Mouse (Mus musculus) liver, adult 2 months (tissue): ENCODE results near the gene Uqcc2. TPM values are rescaled to one million over a fixed set of nuclear protein-coding genes. Genes with fewer than 3 reads are reported as not detected.

ENCODE experiments used
- DNase-seq: peaks from one replicate; pipeline ENCODE4 v3.0.0-alpha.2; 2011; ENCODE audit warnings: low read depth, low spot score; ENCODE audit errors: extremely low read depth
- H3K27ac ChIP-seq: fragments of 200-500 bp; replicated peaks from 2 replicates; pipeline ENCODE4 v1.5.1; 2012; ENCODE audit warnings: low read depth, mild to moderate bottlenecking, control low read depth, inconsistent platforms, low read length; ENCODE audit not compliant: insufficient read depth
- H3K27me3 ChIP-seq: fragments of 200-500 bp; 2 replicates; pipeline ENCODE4 v1.6.1; 2012; ENCODE audit warnings: mild to moderate bottlenecking, moderate library complexity, low read length, inconsistent platforms; ENCODE audit not compliant: control insufficient read depth, insufficient read depth
- H3K36me3 ChIP-seq: fragments of 200-500 bp; 2 replicates; pipeline ENCODE4 v1.6.1; 2012; ENCODE audit warnings: low read length, inconsistent platforms; ENCODE audit not compliant: control insufficient read depth, insufficient read depth
- H3K4me1 ChIP-seq: fragments of 200-500 bp; 2 replicates; pipeline ENCODE4 v1.6.1; 2011; ENCODE audit warnings: low read length; ENCODE audit not compliant: control insufficient read depth, insufficient read depth
- H3K4me3 ChIP-seq: fragments of 200-500 bp; 2 replicates; pipeline ENCODE4 v1.5.1; 2011; ENCODE audit warnings: low read depth, mild to moderate bottlenecking, control low read depth, low read length, moderate library complexity; ENCODE audit not compliant: insufficient read depth
- H3K79me2 ChIP-seq: fragments of 200-500 bp; 2 replicates; pipeline ENCODE4 v1.6.1; 2012; ENCODE audit warnings: inconsistent platforms, mild to moderate bottlenecking, low read length, moderate library complexity; ENCODE audit not compliant: control insufficient read depth, insufficient read depth
- H3K9ac ChIP-seq: fragments of 200-500 bp; 2 replicates; pipeline ENCODE4 v1.6.1; 2012; ENCODE audit warnings: low read depth, mild to moderate bottlenecking, control low read depth, inconsistent platforms, low read length
- CTCF ChIP-seq: fragments of 200-500 bp; IDR thresholded peaks from 2 replicates; pipeline ENCODE4 v1.5.1; 2011; ENCODE audit warnings: low read depth, low read length, control low read depth
- POLR2A ChIP-seq: fragments of 200-500 bp; IDR thresholded peaks from 2 replicates; pipeline ENCODE4 v1.6.1; 2011; ENCODE audit warnings: low read length, control low read depth; ENCODE audit not compliant: insufficient read depth; ENCODE audit errors: extremely low read depth
- WGBS: fragments of 180-500 bp; shearing (Covaris S2); methylation state at CpG from one replicate; pipeline ENCODE4 v1.1.7; 2018; 5-methylcytosine and 5-hydroxymethylcytosine counted together
- polyA plus RNA-seq: library from polyadenylated mRNA; depleted of rRNA; stranded (reverse); fragments of >200 nt; gene quantifications from 2 replicates; pipeline ENCODE4 v1.2.3, GENCODE M21; 2012; rRNA removed
- total RNA-seq: library from RNA; depleted of rRNA; stranded (reverse); fragments of >200 nt; gene quantifications from 2 replicates; pipeline ENCODE4 v1.2.3, GENCODE M21; 2014; rRNA removed

Uqcc2 gene
- 115 and 135 TPM in 2 replicates for total RNA-seq
- polyA plus RNA-seq = 78.9 and 101 TPM in 2 replicates

DNA sequence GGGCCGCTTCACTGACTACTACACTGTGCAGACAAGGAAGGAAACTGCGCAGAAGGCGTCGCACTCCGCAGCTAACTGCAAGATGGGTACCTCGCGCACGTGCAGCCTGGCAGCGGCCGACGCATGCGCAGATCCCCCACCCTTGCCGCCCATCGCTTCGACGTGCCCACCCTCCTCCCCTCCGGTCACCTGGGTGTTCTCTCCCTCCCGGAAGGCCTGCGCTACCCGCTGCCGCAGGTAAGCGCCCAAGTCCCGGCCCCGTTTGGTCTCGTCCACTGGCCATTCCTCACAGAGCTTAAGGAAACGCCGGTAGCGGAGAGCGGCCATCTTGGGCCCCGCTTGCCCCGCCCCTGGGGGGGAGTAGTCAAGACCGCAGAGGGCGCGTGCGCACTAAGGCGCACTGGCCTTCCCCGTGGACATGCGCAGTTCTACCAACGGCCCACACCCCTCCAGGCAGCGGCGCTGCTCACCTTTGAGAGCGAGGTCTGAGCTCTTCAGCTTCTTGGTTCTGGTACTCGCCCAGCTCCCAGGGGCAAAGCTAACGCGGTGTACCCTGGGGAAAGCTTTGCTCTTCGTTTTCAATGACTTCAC is at the start of gene Uqcc2:
Uqcc2 (minus strand) TSS at position 366 of the 591 bp plus-strand sequence.
- Histone ChIP-seq H3K9ac (peak within 1 kb of the TSS; percentile 88), H3K79me2 (peaks cover 15% of the 10 kb centered on the region), H3K36me3 (no peaks in the 10 kb centered on the region), H3K4me1 (peaks cover 6% of the 10 kb centered on the region), H3K27me3 (no peaks in the 10 kb centered on the region), H3K4me3 (peak within 1 kb of the TSS; percentile 91), H3K27ac (peak within 1 kb of the TSS; percentile 64)
- WGBS = under 1% methylated on average over 46 of the region's 46 CpGs
- peak; percentile 75 for TF ChIP-seq CTCF
- TF ChIP-seq POLR2A = peak; percentile 47; the same call in 1 of the 2 replicates
- DNase-seq = peak; percentile 82

DNA sequence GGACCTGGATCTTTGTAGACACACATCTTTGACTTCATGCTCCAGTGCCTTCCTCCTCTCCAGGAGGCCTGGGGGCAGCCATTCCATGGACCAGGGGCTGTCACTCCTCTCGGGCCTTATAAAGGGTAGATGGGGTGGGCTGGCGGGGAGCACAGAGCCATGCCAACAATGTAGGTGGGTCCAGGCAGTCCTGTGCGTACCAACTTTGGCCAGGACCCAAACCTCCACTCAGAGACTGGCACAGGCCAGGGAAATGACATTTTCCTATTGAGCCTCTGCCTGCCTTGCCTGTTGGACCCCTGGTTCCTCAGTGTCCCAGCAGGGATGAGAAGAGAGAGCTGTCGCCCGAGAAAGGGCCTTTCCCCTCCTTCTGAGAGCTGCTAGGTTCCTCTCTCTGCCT is 48.7 kb upstream of the Uqcc2 start:
- Histone ChIP-seq H3K9ac (no peak overlapping the region), H3K4me1 (no peaks in the 10 kb centered on the region), H3K27me3 (no peaks in the 10 kb centered on the region), H3K79me2 (no peaks in the 10 kb centered on the region), H3K36me3 (no peaks in the 10 kb centered on the region), H3K27ac (no peak overlapping the region), H3K4me3 (no peak overlapping the region)
- 79% methylated on average over 5 of the region's 5 CpGs for WGBS
- DNase-seq = no peak
- no peak for TF ChIP-seq CTCF
- TF ChIP-seq POLR2A = no peak

- 43% methylated on average over 3 of the region's 3 CpGs for WGBS
- no peak overlapping the region for H3K4me3 ChIP-seq
- no peaks in the 10 kb centered on the region for H3K36me3 ChIP-seq
- no peak overlapping the region for H3K27ac ChIP-seq
- H3K27me3 ChIP-seq = no peaks in the 10 kb centered on the region
- TF ChIP-seq POLR2A (no peak), CTCF (peak; percentile 38; the same call in 1 of the 2 replicates)
- no peaks in the 10 kb centered on the region for H3K4me1 ChIP-seq
- no peak overlapping the region for H3K9ac ChIP-seq
- no peaks in the 10 kb centered on the region for H3K79me2 ChIP-seq
- DNase-seq = no peak
These were observed 48.0 kb upstream of the Uqcc2 start for GRCm38 (mm10) chr17:27181666-27182065.

- WGBS = 73% methylated on average over 12 of the region's 12 CpGs
- no peaks in the 10 kb centered on the region for H3K27me3 ChIP-seq
- H3K36me3 ChIP-seq = no peaks in the 10 kb centered on the region
- H3K4me1 ChIP-seq = no peaks in the 10 kb centered on the region
- no peak for DNase-seq
- H3K4me3 ChIP-seq = no peak overlapping the region
- no peaks in the 10 kb centered on the region for H3K79me2 ChIP-seq
- H3K27ac ChIP-seq = no peak overlapping the region
- no peak overlapping the region for H3K9ac ChIP-seq
- TF ChIP-seq CTCF (no peak), POLR2A (no peak)
These were observed 46.1 kb upstream of the Uqcc2 start for GRCm38 (mm10) chr17:27179681-27180280.

DNA sequence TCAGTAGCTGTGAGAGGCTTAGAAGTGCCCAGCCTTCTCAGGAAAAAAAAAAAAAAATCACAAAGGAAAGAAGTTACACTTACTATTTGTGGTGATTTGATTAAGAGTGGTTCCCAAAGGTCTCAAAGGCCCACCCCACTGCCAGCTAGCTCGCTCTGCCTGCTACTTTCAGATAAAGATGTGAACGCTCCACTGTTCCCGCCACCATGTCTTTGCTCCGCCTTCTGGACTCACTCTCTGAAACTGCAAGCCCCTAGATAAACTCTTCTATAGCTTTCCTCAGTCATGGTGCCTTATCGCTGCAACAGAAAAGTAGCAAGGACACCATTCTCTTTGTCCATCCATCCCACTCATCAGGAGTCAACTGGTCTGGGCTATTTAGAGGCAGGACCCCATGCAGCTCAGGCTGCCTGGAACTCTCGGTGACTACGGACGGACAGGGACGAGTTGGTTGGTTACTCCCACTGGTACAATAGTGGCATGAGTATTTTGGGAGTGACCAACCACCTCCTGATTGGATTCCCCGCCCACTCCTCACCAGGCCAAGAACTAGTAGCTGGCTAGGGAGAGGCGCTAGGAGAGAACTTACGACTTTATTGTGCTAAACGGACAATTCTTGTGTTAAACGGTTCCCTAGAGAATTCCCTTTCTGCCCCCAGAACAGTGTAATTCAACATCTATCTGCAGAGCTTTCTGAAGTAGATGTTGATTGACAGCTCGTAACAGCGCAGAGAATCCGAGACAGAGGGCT is 44.9 kb upstream of the Uqcc2 start:
- H3K4me3 ChIP-seq = no peak overlapping the region
- no peaks in the 10 kb centered on the region for H3K79me2 ChIP-seq
- no peak for DNase-seq
- H3K36me3 ChIP-seq = no peaks in the 10 kb centered on the region
- H3K27me3 ChIP-seq = no peaks in the 10 kb centered on the region
- H3K27ac ChIP-seq = no peak overlapping the region
- TF ChIP-seq CTCF (no peak), POLR2A (no peak)
- H3K9ac ChIP-seq = no peak overlapping the region
- WGBS = 96% methylated on average over 17 of the region's 17 CpGs
- no peaks in the 10 kb centered on the region for H3K4me1 ChIP-seq

DNA sequence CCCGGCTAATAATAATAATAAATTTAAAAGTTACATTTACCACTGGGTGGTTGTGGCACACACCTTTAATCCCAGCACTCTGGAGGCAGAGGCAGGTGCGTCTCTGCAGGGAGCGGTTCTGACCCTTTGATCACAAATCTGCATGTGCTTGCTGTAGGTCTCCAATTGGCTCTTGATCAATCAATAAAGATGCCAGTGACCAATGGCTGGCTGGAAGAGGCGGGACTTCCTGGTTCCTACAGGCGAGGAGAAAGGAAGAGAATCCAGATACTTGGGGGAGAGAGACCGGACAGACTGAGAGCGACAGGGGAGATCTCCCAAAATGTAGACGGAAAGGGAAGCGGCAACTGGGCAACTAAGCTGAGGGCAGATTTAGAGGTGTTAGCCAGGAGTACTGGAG is 44.3 kb upstream of the Uqcc2 start:
- TF ChIP-seq POLR2A = no peak
- no peak for TF ChIP-seq CTCF
- H3K36me3 ChIP-seq = no peaks in the 10 kb centered on the region
- DNase-seq = no peak
- H3K4me3 ChIP-seq = no peak overlapping the region
- H3K4me1 ChIP-seq = no peaks in the 10 kb centered on the region
- WGBS = 78% methylated on average over 9 of the region's 9 CpGs
- H3K9ac ChIP-seq = no peak overlapping the region
- H3K27me3 ChIP-seq = no peaks in the 10 kb centered on the region
- H3K79me2 ChIP-seq = no peaks in the 10 kb centered on the region
- no peak overlapping the region for H3K27ac ChIP-seq
